In the genomic region with DNA sequence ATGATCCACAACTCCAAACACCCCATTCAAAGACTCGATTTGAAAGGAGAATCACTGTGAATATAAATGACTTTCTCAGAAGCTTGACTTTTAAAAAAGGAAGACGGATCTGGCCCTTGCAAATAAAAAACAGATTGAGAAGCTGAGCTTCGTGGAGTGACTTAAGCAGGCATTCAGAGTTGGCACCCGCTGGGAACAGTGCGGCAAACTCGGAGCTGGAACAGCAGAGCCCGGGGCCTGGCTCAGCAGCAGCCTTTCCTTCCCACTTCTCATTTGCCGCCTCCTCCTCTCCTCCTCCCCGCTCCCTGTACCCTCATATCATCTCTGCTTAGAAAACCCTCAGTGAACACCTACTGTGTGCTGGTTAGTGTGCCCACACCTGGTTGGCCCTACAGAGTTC, we compare ENCODE assay signal across 13 mouse cellular contexts. TPM values are rescaled to one million over a fixed set of nuclear protein-coding genes. Genes with fewer than 3 reads are reported as not detected.
DNase-seq lines count a peak whose midpoint lies in the region; ATAC-seq lines count a peak whose summit lies in the region.
"Had no signal": no experiment of that assay in that cellular context is flagged by ENCODE, and none has a peak within 500 bp of the region (broad histone marks: within the 10 kb centered on the region; RNA-seq: fewer than 3 reads in every experiment).

No protein-coding gene starts in this region.

- no peaks in the 10 kb centered on the region for H3K36me3 ChIP-seq in forebrain, embryonic 11.5 days (ENCODE audit: control insufficient read depth, insufficient read depth, low read length)
- no peaks in the 10 kb centered on the region for H3K36me3 ChIP-seq in forebrain, embryonic 10.5 days (replicated peaks)
- H3K36me3 ChIP-seq: liver, embryonic 13.5 days had no signal

- no peak overlapping the region for H3K4me2 ChIP-seq in forebrain, embryonic 11.5 days (ENCODE audit: low read depth, low read length, severe bottlenecking)
- H3K4me2 ChIP-seq: liver, embryonic 13.5 days had no signal

- H3K4me1 ChIP-seq in forebrain, embryonic 11.5 days (replicated peaks; ENCODE audit: control insufficient read depth, insufficient read depth, low read length), result peaks cover 10% of the 10 kb centered on the region; the same call in 1 of the 2 replicates
- peaks cover 33% of the 10 kb centered on the region for H3K4me1 ChIP-seq in forebrain, embryonic 10.5 days
- H3K4me1 ChIP-seq: liver, embryonic 13.5 days; megakaryocyte, embryonic 14.5 days had no signal

- no peak for ATAC-seq in forebrain, embryonic 11.5 days (replicated peaks; ENCODE audit: low FRiP score)
- ATAC-seq in megakaryocyte progenitor cell, adult 5-6 weeks (replicated peaks; ENCODE audit: poor library complexity), result no peak

- H3K9me3 ChIP-seq in forebrain, embryonic 11.5 days (ENCODE audit: control insufficient read depth, low read length), result no peaks in the 10 kb centered on the region
- peaks cover 11% of the 10 kb centered on the region; the same call in 1 of the 2 replicates for H3K9me3 ChIP-seq in forebrain, embryonic 10.5 days
- H3K9me3 ChIP-seq: liver, embryonic 13.5 days had no signal

- no peak overlapping the region for H3K27ac ChIP-seq in forebrain, embryonic 11.5 days (ENCODE audit: low read depth, low read length)
- H3K27ac ChIP-seq in forebrain, embryonic 10.5 days, result no peak overlapping the region
- H3K27ac ChIP-seq: gastrocnemius, adult 2 months; kidney, postnatal 0 days; liver, embryonic 13.5 days had no signal

- no peak overlapping the region for H3K9ac ChIP-seq in forebrain, embryonic 11.5 days (ENCODE audit: low read length)
- H3K9ac ChIP-seq: liver, embryonic 13.5 days had no signal

- H3K4me3 ChIP-seq in forebrain, embryonic 11.5 days (ENCODE audit: low read depth, low read length), result no peak overlapping the region
- no peak overlapping the region for H3K4me3 ChIP-seq in forebrain, embryonic 10.5 days
- H3K4me3 ChIP-seq: gastrocnemius, adult 2 months; liver, embryonic 13.5 days had no signal

- no peaks in the 10 kb centered on the region for H3K27me3 ChIP-seq in forebrain, embryonic 11.5 days (ENCODE audit: control insufficient read depth, insufficient read depth, low read length)
- H3K27me3 ChIP-seq in forebrain, embryonic 10.5 days (ENCODE audit: poor library complexity, severe bottlenecking), result peaks cover 16% of the 10 kb centered on the region
- H3K27me3 ChIP-seq: liver, embryonic 13.5 days; megakaryocyte, embryonic 14.5 days had no signal

- WGBS in forebrain, embryonic 11.5 days, result 17% methylated on average over 9 of the region's 9 CpGs
- 22% methylated on average over 9 of the region's 9 CpGs for WGBS in forebrain, embryonic 10.5 days

- peak; percentile 50 for DNase-seq in forebrain, embryonic 11.5 days (ENCODE audit: low spot score)
- DNase-seq in forebrain, embryonic 10.5 days (ENCODE audit: extremely low spot score, low spot score), result no peak
- peak; percentile 37 to 57 for DNase-seq in frontal cortex, postnatal 10 days (ENCODE audit: low spot score in 2 of 2)
- peak; percentile 67 to 68 for DNase-seq in layer of hippocampus, postnatal 36 days
- DNase-seq in right cerebral cortex, postnatal 14 days, result peak; percentile 63
- no peak for DNase-seq in adipocyte (ENCODE audit: low spot score)
- no peak for DNase-seq in MN1 (ENCODE audit: low spot score)
- DNase-seq: gastrocnemius, adult 2 months; heart, postnatal 10 days; liver, embryonic 13.5 days had no signal

RNA-seq across cellular contexts. Expression of gene Chst8, which starts 34.1 kb away (rescaled TPM):
- polyA plus RNA-seq in forebrain, embryonic 11.5 days (2014; fragmentation: Nextera tagmentation; extraction: Ambion mirVana), result 11.4 and 12.0 TPM in 2 replicates
- 4.3 and 5.7 TPM in 2 replicates for polyA plus RNA-seq in forebrain, embryonic 10.5 days (2016; fragmentation: Nextera tagmentation; extraction: Ambion mirVana)
- total RNA-seq in layer of hippocampus, postnatal 36 days (2021), result 10 to 100 TPM; 28.6 to 36.8 TPM
- not detected in 2 replicates for total RNA-seq in megakaryocyte progenitor cell, adult 5-6 weeks (2015)
- not detected in 2 replicates for total RNA-seq in megakaryocyte progenitor cell, adult 5-6 weeks (2017)

Comparison
In these comparisons a context has a peak if more than half of its experiments do, and no peak if none do; other contexts are left out.
1. DNase-seq: peak in forebrain, embryonic 11.5 days (single experiment), frontal cortex, postnatal 10 days (2 of 2), layer of hippocampus, postnatal 36 days (2 of 2) and right cerebral cortex, postnatal 14 days (single experiment); none in forebrain, embryonic 10.5 days (single experiment), adipocyte (single experiment) and MN1 (single experiment).
2. RNA of gene Chst8, which starts 34.1 kb away (total RNA-seq): 28.6 to 36.8 TPM in layer of hippocampus, postnatal 36 days; not detected in megakaryocyte progenitor cell, adult 5-6 weeks; every median in the first group is over 10 times any median in the second.